Mouse (Mus musculus) stomach, embryonic 15.5 days (tissue): ENCODE data around the gene Kpna3. TPM values are rescaled to one million over a fixed set of nuclear protein-coding genes. Genes with fewer than 3 reads are reported as not detected.

Source experiments
- ATAC-seq: fragments of 200-750 bp; cut with Nextera tagmentation; 2 replicates; pipeline ENCODE4 v1.8.0; 2017; ENCODE audit warnings: low read depth, moderate number of reproducible peaks, moderate TSS enrichment; ENCODE audit not compliant: insufficient read depth, low FRiP score
- H3K27ac ChIP-seq: fragments of 300-500 bp; sonication (generic); 2 replicates; pipeline ENCODE4 v1.5.1; 2015; ENCODE audit warnings: mild to moderate bottlenecking, inconsistent platforms
- H3K27me3 ChIP-seq: fragments of 300-500 bp; sonication (generic); replicated peaks from 2 replicates; pipeline ENCODE4 v1.6.1; 2015; ENCODE audit warnings: inconsistent platforms
- H3K36me3 ChIP-seq: fragments of 300-500 bp; sonication (generic); 2 replicates; pipeline ENCODE4 v1.6.1; 2015; ENCODE audit warnings: inconsistent platforms
- H3K4me1 ChIP-seq: fragments of 300-500 bp; sonication (generic); 2 replicates; pipeline ENCODE4 v1.6.1; 2015; ENCODE audit warnings: inconsistent platforms
- H3K4me2 ChIP-seq: fragments of 300-500 bp; sonication (generic); 2 replicates; pipeline ENCODE4 v1.6.1; 2015; ENCODE audit warnings: mild to moderate bottlenecking, inconsistent platforms
- H3K4me3 ChIP-seq: fragments of 300-500 bp; sonication (generic); replicated peaks from 2 replicates; pipeline ENCODE4 v1.5.1; 2015; ENCODE audit warnings: inconsistent platforms
- H3K9ac ChIP-seq: fragments of 300-500 bp; sonication (generic); 2 replicates; pipeline ENCODE4 v1.6.1; 2015; ENCODE audit warnings: inconsistent platforms
- H3K9me3 ChIP-seq: fragments of 300-500 bp; sonication (generic); 2 replicates; pipeline ENCODE4 v1.6.1; 2016; ENCODE audit warnings: inconsistent platforms
- WGBS: fragments of 180-500 bp; shearing (Covaris S2); methylation state at CpG from one replicate; pipeline ENCODE4 v1.1.7; 2015; 5-methylcytosine and 5-hydroxymethylcytosine counted together
- polyA plus RNA-seq: library from polyadenylated mRNA; unstranded; fragments of >200 nt; fragmentation: Nextera tagmentation; extraction: Ambion mirVana; gene quantifications from 2 replicates; pipeline ENCODE4 v1.2.1, GENCODE M21; 2015

The Kpna3 gene
- 41.1 and 44.9 TPM in 2 replicates for polyA plus RNA-seq

GRCm38 (mm10) chr14:61439661-61440559, at the start of gene Kpna3:
Kpna3 (minus strand) TSS chr14:61439874.
- under 1% methylated on average over 77 of the region's 85 CpGs for WGBS
- Histone ChIP-seq H3K36me3 (no peaks in the 10 kb centered on the region), H3K27ac (peak within 1 kb of the TSS; percentile 98), H3K9ac (peak within 1 kb of the TSS; percentile 83), H3K4me2 (peak within 1 kb of the TSS; percentile 67), H3K4me1 (no peaks in the 10 kb centered on the region; the same call in 1 of the 2 replicates), H3K27me3 (no peaks in the 10 kb centered on the region), H3K9me3 (no peaks in the 10 kb centered on the region), H3K4me3 (peak within 1 kb of the TSS; percentile 91)
- peak; percentile 97 for ATAC-seq

GRCm38 (mm10) chr14:61460365-61460764, 20.7 kb upstream of the Kpna3 start:
- no peaks in the 10 kb centered on the region for H3K36me3 ChIP-seq
- H3K9ac ChIP-seq = no peak overlapping the region
- no peak overlapping the region for H3K4me2 ChIP-seq
- no peak overlapping the region for H3K27ac ChIP-seq
- H3K9me3 ChIP-seq = no peaks in the 10 kb centered on the region
- 55% methylated on average over 2 of the region's 2 CpGs for WGBS
- no peak for ATAC-seq
- no peaks in the 10 kb centered on the region for H3K27me3 ChIP-seq
- H3K4me1 ChIP-seq = no peaks in the 10 kb centered on the region
- no peak overlapping the region for H3K4me3 ChIP-seq

- no peak overlapping the region for H3K27ac ChIP-seq
- H3K9me3 ChIP-seq = no peaks in the 10 kb centered on the region
- no peak; the same call in 1 of the 2 replicates for ATAC-seq
- no peak overlapping the region for H3K4me3 ChIP-seq
- no peaks in the 10 kb centered on the region for H3K36me3 ChIP-seq
- WGBS = 46% methylated on average over 6 of the region's 6 CpGs
- H3K27me3 ChIP-seq = no peaks in the 10 kb centered on the region
- no peaks in the 10 kb centered on the region for H3K4me1 ChIP-seq
- no peak overlapping the region for H3K4me2 ChIP-seq
- no peak overlapping the region for H3K9ac ChIP-seq
Observed at GRCm38 (mm10) chr14:61457468-61457867, 17.8 kb upstream of the Kpna3 start.

GRCm38 (mm10) chr14:61455571-61455970, 15.9 kb upstream of the Kpna3 start:
- H3K9ac ChIP-seq = no peak overlapping the region
- no peak overlapping the region for H3K4me2 ChIP-seq
- ATAC-seq = no peak
- no peaks in the 10 kb centered on the region for H3K4me1 ChIP-seq
- H3K27ac ChIP-seq = no peak overlapping the region
- no peaks in the 10 kb centered on the region for H3K36me3 ChIP-seq
- H3K4me3 ChIP-seq = no peak overlapping the region
- no peaks in the 10 kb centered on the region for H3K27me3 ChIP-seq
- no peaks in the 10 kb centered on the region for H3K9me3 ChIP-seq
- WGBS = 74% methylated on average over 3 of the region's 3 CpGs

- Histone ChIP-seq H3K4me2 (no peak overlapping the region), H3K4me3 (no peak overlapping the region), H3K4me1 (no peaks in the 10 kb centered on the region), H3K9me3 (no peaks in the 10 kb centered on the region), H3K27me3 (no peaks in the 10 kb centered on the region), H3K9ac (no peak overlapping the region), H3K27ac (no peak overlapping the region), H3K36me3 (no peaks in the 10 kb centered on the region)
- no peak for ATAC-seq
- WGBS = 78% methylated on average over 4 of the region's 4 CpGs
Observed at GRCm38 (mm10) chr14:61453032-61453431, 13.4 kb upstream of the Kpna3 start.

- ATAC-seq = no peak
- 54% methylated on average over 6 of the region's 6 CpGs for WGBS
- H3K9ac ChIP-seq = no peak overlapping the region
- H3K36me3 ChIP-seq = no peaks in the 10 kb centered on the region
- no peaks in the 10 kb centered on the region for H3K4me1 ChIP-seq
- H3K4me2 ChIP-seq = no peak overlapping the region
- H3K27ac ChIP-seq = no peak overlapping the region
- no peaks in the 10 kb centered on the region for H3K9me3 ChIP-seq
- no peaks in the 10 kb centered on the region for H3K27me3 ChIP-seq
- H3K4me3 ChIP-seq = no peak overlapping the region
Observed at GRCm38 (mm10) chr14:61452481-61452880, 12.8 kb upstream of the Kpna3 start.

- Histone ChIP-seq H3K9ac (no peak overlapping the region), H3K36me3 (no peaks in the 10 kb centered on the region), H3K4me1 (no peaks in the 10 kb centered on the region), H3K27ac (no peak overlapping the region), H3K27me3 (no peaks in the 10 kb centered on the region), H3K9me3 (no peaks in the 10 kb centered on the region), H3K4me2 (no peak overlapping the region), H3K4me3 (no peak overlapping the region)
- 85% methylated on average over 6 of the region's 6 CpGs for WGBS
- ATAC-seq = no peak
Observed at GRCm38 (mm10) chr14:61447775-61448174, 8.1 kb upstream of the Kpna3 start.

GRCm38 (mm10) chr14:61439141-61439660, 473 bp downstream of the Kpna3 start:
- Histone ChIP-seq H3K27me3 (no peaks in the 10 kb centered on the region), H3K4me1 (no peaks in the 10 kb centered on the region; the same call in 1 of the 2 replicates), H3K9ac (peak overlapping the region; percentile 83), H3K9me3 (no peaks in the 10 kb centered on the region), H3K4me3 (peak overlapping the region; percentile 91), H3K36me3 (no peaks in the 10 kb centered on the region), H3K4me2 (peak overlapping the region; percentile 57), H3K27ac (peak overlapping the region; percentile 98)
- peak; percentile 46 for ATAC-seq
- WGBS = under 1% methylated on average over 59 of the region's 62 CpGs

GRCm38 (mm10) chr14:61438171-61438945, 1.3 kb downstream of the Kpna3 start:
- ATAC-seq = no peak
- peak overlapping the region; percentile 91 for H3K4me3 ChIP-seq
- 8% methylated on average over 3 of the region's 3 CpGs for WGBS
- H3K27ac ChIP-seq = no peak overlapping the region
- peak overlapping the region; percentile 57 for H3K4me2 ChIP-seq
- no peaks in the 10 kb centered on the region for H3K27me3 ChIP-seq
- no peaks in the 10 kb centered on the region for H3K9me3 ChIP-seq
- H3K9ac ChIP-seq = no peak overlapping the region; the same call in 1 of the 2 replicates
- no peaks in the 10 kb centered on the region for H3K36me3 ChIP-seq
- no peaks in the 10 kb centered on the region; the same call in 1 of the 2 replicates for H3K4me1 ChIP-seq

GRCm38 (mm10) chr14:61436866-61437265, 2.8 kb downstream of the Kpna3 start:
- 76% methylated on average over 2 of the region's 2 CpGs for WGBS
- H3K4me2 ChIP-seq = no peak overlapping the region
- no peaks in the 10 kb centered on the region for H3K27me3 ChIP-seq
- no peak overlapping the region for H3K4me3 ChIP-seq
- H3K9me3 ChIP-seq = no peaks in the 10 kb centered on the region
- no peaks in the 10 kb centered on the region for H3K36me3 ChIP-seq
- H3K9ac ChIP-seq = no peak overlapping the region
- no peaks in the 10 kb centered on the region; the same call in 1 of the 2 replicates for H3K4me1 ChIP-seq
- no peak overlapping the region for H3K27ac ChIP-seq
- ATAC-seq = no peak

GRCm38 (mm10) chr14:61428126-61428787, 11.4 kb downstream of the Kpna3 start:
- no peak overlapping the region for H3K4me2 ChIP-seq
- WGBS = 65% methylated on average over 3 of the region's 3 CpGs
- H3K9ac ChIP-seq = no peak overlapping the region
- no peaks in the 10 kb centered on the region for H3K9me3 ChIP-seq
- 0 out of 2 replicates have a peak, but pooled peaks cover 6% of the 10 kb centered on the region for H3K4me1 ChIP-seq
- H3K36me3 ChIP-seq = no peaks in the 10 kb centered on the region
- no peak overlapping the region for H3K27ac ChIP-seq
- H3K4me3 ChIP-seq = no peak overlapping the region
- no peaks in the 10 kb centered on the region for H3K27me3 ChIP-seq
- ATAC-seq = no peak
